Mouse (Mus musculus) CH12F3 (cell line): Measurements from ENCODE around the gene 2900026A02Rik.

Source experiments
- in situ Hi-C: fragments of 300-500 bp; cut with MboI; formaldehyde crosslinking; loops from 2 replicates; pipeline ENCODE4 v1.14.3; 2020; ENCODE audit warnings: low sequenced_read_pairs

Gene 2900026A02Rik

DNA sequence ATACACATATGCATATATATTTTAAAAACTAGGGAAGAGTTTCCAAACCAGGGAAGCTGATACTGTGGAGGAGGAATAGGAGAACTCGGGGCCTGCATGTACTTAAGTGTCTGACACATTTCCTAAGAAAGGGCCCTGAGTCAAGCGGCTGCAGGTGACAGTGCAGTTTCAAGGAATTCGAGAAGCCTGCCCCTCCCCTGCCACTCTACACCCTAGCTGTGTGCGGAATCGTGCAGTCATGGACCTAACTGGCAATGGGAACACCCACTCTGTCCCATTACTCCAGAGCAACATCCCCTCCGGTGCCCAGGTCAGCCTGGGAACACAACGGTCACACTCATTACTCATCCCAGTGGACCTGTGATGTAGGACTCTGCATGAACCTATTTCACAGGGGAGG, 114.4 kb downstream of the 2900026A02Rik start:
- in situ Hi-C loops: no loop called here

DNA sequence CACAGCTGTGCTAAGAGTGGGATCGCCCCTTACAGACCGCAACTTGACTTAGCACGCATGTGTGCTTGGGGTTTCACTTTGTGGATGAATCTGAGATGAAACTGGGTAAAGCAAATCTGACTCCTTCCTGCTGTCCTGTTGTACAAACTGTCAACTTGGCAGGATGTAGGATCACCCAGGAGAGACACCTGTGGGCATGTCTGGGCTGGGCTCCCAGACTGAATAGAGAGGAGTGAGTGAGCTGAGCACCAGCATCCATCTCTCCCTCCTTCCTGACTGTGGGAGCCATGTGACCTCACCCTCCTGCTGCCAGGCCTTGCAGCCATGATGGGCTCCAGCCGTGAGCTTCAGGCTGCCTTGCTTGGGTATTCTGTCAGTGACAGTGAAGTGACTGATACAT, 115.6 kb downstream of the 2900026A02Rik start:
- in situ Hi-C loops: no loop called here

DNA sequence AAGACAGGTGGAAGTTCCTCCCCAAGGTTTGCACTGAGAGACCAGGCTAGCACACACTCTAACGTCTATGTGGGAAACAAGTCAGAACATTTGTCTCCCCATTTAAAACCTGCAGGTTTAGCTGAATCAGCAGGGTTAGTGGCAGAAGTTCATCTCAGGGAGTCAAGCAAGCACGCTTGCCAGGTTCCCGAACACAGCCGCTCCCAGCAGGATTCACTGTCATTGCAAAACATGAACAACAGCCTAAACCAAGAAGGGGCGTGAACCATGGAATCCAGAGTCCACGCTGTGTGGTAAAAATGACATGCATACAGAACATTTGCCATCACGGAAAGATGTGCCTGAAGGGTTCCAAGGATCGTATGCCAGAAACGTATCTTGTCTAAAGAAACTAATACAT, 116.0 kb downstream of the 2900026A02Rik start:
- in situ Hi-C loops: no loop called here

DNA sequence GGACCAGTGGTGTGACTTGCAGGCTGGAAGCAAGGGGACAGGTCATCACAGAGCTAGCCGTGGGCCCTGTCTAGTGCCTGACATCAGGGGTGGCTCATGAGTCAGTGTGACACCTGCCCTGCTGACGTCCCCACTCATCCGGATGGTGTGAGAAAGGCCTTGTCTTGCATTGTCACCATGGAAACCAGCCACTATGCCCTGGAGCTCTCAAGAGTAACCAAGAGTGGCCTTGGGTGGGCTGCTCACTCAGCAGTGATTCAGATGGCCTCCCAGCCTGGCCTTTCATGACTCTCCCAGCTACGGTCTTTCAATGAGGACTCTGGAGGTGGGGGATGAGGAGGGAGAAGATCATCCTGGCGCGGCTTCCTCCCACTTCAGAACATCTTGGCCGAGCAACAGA, 118.6 kb downstream of the 2900026A02Rik start:
- in situ Hi-C loops: no loop called here

DNA sequence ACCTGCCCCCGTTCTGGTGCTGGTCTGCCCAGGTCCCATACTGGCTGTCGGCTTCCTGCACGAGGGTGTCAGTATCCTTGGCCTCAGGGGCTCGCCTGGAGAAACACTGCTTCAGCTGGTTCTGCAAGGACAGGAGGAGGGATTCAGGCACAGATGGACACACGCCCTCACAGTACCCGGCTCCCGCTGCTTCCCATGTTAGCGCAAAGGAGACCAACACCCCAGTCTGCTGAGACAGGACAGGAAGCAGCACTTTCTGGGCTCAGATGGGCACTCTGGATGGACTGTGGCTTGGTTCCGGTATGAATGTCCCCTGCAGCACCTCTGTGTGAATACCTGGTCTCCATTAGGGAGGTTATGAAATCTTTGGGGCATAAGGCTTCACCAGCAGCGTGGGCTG, 119.6 kb downstream of the 2900026A02Rik start:
- in situ Hi-C loops: no loop called here

DNA sequence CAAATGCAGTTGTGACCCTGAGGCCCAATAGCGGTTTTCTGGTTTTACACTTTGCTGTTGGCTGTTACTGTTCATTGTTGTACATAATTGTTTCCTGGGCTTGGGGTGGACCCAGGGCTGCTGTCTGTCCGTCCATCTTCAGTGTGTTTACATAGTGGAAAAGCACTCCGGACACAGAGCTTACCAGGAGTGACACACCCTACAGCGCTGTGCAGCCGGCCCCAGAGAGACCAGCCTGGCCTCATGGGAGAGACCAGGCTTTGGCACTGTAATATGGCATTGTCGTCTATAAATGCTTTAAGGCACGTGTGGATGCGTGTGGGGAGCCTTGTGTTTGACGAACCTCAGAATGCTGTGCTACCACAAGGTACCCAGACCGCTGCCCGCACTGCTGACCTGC, 120.6 kb downstream of the 2900026A02Rik start:
- in situ Hi-C loops: no loop called here

DNA sequence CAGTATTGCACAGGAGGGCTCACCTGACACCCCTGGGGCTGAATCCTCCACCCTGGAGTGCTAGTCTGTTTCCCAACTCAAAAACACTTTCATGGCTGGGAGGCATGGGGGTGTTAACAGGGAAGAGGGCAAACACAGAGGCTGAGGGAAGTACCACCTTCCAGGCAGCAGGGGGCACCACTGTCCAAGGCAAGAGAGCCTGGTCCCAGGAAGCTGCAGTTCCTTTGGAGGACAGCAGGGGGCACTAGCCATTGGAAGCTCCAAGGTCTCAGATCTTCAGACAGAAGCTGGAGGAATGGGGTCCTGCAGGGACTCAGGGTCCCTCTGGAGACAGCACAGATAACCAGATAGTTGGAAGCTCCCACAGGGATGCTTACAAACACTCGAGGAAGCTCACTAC, 121.5 kb downstream of the 2900026A02Rik start:
- in situ Hi-C loops: loop anchor here (5.0 kb wide), 1 partner anchor 68 kb away; no protein-coding TSS in a partner anchor

DNA sequence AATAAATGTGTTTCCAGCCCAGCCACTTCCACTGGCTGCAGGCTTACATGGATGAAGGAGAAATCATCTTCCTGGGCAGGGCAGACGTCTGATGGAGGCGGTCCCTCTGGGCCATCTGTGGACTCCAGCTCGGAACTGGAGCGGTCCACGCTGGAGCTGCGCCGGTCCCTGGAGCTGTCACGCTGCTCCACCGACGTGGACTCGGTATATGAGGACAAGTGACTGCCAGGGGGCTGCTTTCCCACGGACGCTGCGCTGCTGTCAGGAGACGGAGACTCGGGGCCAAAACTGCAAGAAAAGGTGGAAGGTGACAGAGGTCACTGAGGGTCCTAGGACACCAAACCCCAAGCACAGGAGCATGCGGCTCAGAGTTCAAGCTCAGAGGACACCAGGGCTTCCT, 123.5 kb downstream of the 2900026A02Rik start:
- in situ Hi-C loops: loop anchor here (5.0 kb wide), 1 partner anchor 70 kb away; no protein-coding TSS in a partner anchor

DNA sequence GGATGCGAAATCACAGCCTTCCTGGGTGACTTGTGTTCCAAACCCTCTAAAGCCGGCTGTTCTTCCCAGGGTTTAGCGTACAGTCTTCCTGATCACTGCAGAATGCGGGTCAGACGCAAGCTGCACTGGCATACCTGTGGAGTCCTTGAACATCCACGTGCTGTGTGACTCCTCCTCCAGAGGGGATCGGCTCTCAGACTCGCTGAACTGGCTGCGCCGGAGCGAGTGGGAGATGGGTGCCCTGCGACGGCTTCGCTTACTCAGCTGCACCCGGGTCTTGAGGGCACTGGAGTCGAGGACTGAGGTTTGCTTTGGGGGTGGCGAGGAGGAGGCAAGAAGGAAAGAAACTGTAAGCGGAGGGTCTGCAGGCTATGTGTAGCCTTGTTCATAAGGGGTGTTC, 125.6 kb downstream of the 2900026A02Rik start:
- in situ Hi-C loops: loop anchor here (5.0 kb wide), 1 partner anchor 72 kb away; no protein-coding TSS in a partner anchor

DNA sequence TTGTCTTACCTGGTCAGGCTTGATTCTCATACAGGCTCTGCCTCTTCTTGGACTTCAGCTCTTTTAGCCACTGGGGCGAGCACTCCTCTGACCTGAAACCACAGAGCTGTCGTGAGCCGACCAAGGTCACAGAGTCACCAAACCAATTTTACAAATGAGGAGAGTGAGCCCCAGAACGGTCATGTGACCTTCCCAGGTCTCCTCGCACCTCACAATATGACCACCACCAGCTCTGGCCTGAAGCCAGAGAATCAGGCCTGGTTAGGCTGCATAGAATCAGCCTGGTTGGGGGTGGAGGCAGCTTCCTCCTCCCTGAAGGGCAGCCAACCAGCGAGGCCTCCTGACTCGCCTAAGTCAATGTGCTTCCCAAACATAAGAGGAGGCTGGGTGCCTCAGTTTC, 128.6 kb downstream of the 2900026A02Rik start:
- in situ Hi-C loops: no loop called here

DNA sequence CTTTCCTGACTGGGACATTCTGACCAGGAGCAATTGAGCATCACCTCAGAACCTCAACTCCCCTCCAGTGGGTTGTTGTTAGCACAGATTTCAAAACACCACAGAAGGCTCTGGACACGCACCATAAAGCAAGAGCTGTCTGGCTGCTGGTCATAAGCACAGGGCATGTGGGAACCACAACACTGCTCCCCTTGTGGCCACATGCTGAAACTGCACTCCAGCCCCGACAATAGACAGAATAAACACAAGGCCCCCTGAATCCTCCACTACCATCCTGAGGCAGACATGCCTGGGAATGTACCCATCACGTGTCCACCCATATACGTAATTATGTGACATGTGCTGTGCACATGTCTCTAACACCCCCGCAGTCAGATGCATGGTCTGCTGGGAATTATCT, 129.9 kb downstream of the 2900026A02Rik start:
- in situ Hi-C loops: no loop called here

DNA sequence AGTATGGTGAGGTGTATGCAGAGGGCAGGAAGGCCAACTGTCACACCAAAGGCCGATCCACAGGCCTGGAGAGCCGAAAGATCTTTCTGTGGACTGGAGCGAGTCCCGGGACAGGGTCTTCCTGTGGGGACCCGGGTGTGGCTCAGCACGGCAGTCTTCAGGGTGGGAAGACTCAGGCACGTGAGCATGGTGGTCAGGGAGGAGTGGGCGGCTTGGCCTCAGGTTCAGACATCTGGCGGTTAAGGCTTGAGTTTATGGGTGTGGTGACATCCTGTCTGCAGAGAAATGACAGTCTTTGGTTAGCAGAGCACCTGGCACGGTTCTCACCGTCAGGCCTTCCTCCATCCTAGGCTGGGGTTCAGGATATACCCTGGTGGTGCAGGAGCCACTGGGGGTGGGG, 130.3 kb downstream of the 2900026A02Rik start:
- in situ Hi-C loops: no loop called here

DNA sequence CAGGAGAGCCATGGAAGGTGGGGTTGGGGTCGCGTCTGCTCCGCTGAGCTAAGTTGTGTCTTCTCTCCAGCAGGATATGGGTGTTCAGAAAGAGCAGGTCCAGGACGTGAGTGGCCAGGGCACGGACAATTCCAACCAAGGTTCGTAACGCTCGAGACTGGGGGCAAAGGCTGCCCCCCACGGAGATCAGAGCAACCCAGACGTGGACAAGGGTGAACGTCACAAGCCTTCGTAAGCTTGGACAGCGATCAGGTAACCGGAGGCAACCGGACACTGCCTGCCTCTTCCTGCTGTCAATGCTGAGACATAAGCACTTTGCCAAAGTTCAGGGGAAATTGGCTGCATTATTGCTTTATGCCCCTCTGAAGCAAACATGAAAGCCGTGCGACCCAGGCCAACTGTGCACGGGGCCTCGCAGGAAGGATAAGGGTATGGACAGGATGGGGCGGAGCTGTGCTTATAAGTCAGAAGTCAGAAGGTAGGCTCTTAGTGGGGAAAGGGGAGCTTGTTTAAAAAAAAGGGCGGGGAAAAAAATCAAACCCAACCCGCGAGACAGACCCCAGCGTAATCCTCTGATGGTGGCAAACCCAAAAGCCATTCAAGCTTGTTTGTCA, 130.9 kb downstream of the 2900026A02Rik start:
- in situ Hi-C loops: no loop called here

DNA sequence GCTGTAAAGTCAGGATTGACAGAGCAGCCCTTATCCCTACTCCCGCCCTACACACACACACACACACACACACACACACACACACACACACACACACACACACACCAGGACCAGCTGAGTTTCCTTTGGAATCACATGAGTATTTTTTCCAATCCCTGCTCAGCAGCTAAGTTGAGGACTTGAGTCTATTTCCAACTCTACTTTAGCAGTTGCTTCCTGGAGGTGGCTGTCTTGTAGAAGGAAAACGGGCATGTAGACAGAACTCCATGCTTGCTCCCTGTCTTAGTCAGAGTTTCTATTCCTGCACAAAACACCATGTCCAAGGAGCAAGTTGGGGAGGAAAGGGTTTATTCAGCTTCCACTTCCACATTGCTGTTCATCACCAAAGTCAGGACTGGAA, 133.6 kb downstream of the 2900026A02Rik start:
- in situ Hi-C loops: no loop called here

DNA sequence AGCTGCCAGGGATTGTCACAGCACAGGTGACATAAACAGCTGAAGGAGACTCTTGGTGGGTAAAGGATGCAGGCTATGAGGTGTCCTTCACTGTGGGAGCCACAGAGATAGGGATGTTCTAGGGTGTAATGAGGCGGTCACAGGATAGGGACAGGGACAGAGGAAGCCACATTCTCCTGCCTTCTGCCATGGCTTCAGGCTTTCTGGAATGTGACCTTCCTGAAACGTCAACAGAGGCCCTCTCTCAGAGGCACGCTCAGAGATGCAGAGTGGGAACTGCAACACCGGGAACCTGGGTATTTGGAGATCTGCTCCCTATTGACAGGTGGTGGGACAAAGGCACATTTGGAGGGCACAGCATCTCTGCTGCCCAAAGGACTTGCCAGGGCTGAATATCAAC, 134.0 kb downstream of the 2900026A02Rik start:
- in situ Hi-C loops: no loop called here

DNA sequence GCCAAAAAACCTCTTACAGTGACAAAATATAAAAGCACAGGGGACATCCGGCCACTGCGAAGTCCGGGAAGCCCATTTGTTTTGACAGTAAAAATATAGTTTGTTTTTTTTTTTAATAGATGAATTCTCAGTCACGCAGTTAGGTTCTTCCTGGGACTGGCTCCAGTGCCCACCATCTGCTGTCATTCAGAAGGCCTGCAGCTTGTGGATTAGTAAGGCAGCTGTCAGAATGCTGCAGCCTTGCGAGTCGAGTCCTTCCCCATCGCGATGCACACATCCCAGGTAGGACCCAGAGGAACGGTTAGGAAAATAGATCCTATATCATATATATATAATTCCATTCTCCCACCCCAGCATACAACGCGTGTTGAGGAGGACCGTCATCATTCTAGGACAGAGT, 134.6 kb downstream of the 2900026A02Rik start:
- in situ Hi-C loops: no loop called here

DNA sequence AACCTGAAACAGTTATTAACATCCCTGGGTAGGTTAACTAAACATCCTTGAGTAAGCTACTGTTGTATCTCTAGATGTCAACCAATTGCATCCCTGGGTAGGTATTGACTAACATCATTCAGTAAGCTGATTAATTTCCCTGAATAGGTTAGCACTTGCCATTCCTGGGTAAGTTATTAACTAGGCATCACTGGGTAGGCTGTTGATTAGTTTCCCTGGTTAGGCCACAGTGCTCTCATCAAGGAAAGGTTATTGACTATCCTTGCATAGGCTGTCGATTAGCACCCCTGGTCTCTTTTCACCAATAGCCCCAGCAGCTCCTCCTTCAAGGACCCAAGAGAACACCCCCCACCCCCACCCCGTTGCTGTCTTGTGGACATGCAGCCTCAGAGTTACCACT, 135.1 kb downstream of the 2900026A02Rik start:
- in situ Hi-C loops: no loop called here

DNA sequence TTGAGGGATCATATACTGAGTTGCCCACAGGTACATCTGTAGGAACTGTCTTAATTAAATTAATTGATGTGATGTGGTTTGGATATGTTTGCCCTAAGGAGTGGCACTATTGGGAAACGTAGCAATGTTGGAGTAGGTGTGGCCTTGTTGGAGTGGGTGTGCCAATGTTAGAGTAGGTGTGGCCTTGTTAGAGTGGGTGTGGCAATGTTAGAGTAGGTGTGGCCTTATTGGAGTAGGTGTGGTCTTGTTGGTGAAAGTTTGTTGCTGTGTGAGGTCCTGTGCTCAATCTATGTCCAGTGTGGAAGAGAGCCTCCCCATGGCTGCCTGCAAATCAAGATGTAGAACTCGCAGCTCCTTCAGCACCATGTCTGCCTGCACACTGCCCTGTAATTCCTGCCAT, 136.7 kb downstream of the 2900026A02Rik start:
- in situ Hi-C loops: no loop called here

DNA sequence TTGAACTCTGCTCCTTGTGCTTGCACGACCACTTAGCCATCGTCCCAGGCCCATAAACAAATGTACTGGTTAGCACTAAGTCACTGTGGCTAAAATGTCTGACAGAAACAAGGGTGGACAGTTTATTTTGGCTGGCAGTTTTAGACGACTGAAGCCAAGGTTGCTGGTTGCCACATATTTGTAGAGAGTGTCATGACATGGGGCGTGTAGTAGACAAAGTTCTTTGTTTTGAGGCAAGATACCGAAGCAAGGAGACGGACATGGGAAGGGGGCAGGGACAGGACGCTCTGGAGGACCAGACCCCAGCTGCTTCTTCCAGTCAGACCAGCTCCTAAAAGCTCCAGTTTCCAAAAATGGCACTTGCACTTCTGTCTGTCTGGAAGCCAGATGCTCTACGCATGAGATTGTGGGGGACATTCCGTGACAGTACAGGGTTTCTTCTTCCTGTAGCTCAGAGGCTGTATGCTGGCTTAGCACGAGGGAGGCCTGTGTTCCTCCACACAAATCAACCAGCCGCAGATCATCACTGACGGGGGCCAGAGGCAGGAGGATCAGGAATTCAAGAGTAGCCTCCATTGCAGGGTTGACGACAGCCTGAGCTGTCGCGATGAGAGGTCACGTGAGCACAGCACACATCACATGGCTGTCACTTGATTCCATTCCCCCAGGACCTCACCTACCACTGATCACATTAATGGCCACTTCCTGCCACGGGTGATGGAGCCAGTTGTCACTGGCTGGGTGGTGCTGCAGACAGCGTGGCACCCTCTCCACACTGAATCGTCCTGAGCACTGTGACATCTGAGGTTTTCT, 138.5 kb downstream of the 2900026A02Rik start:
- in situ Hi-C loops: no loop called here

DNA sequence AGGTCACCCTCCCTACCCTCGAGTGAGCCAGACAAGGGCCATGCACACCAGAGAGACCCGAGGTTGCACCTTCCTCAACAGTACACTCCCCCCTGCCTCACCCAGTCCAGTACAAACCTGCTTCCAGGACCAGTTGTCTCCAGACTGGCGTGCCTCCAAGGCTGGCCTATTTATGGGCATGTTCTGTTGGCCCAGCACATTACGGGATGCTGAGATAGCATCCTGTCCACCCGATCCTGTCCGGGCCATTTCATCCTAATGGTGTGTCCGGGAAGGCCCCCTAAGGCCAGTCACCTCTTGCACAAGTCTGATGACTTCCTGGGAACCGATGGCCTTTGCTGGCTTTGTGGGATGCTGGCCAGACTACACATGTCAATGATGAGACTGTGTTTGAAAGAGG, 139.6 kb downstream of the 2900026A02Rik start, which contains the start of gene Crybb3:
Crybb3 (minus strand) TSS at position 146 of the 400 bp plus-strand sequence.
- in situ Hi-C loops: no loop called here

DNA sequence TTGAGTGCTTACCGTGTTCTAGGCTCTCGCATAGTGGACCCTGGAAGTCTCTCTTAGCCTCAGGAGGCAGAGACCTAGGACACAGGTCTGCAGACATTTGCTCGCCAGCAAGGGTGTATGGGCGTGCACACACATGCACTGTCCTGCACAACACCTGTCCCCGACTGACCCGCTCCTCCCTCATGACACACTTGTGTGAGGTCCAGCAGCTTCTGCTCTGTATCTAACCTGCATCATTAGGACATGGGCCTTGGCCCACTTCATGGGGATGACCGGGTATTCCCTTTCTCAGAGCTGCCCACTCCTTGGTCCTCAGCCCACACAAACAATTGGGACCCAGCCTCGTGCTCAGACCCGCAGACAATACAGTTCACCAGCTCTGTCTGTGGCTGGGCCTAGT, 140.0 kb downstream of the 2900026A02Rik start:
- in situ Hi-C loops: no loop called here

DNA sequence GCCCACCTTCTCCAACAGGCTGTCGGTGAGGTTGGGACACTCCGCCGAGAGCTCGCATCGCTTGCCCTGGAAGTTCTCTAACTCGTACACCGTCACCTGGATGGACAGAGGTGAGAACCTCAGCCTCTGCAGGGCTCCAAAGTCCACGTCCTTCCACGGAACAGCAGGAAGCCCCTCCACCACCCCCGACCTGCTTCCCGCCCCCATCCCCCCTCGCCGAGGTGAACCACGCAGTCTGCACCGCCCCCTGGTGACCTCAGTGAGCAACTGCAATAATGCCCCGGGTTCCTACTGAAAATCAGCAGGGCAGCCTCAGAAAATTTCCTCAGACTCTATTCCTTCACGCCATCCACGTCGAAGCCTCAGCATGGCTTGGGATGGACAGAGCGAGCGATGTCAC, 141.3 kb downstream of the 2900026A02Rik start:
- in situ Hi-C loops: no loop called here
